Mouse (Mus musculus): ENCODE measurements at regions not wholly inside any gene's neighbourhood (a gene's known extent, or its start where the extent isn't known, plus 50 kb on each side); places are given as distances from the start of the nearest gene placed in this dataset.
"Not testable (repeated sequence)": the region's sequence is repeated elsewhere in the genome, so short reads cannot be mapped to it uniquely, and the experiment has no call there.

GRCm38 (mm10) chr10:120726369-120726768 is 172.5 kb downstream of the Msrb3 start:
- no peak for DNase-seq

GRCm38 (mm10) chr10:120721956-120722532 is 176.9 kb downstream of the Msrb3 start:
- no peak for DNase-seq

DNA sequence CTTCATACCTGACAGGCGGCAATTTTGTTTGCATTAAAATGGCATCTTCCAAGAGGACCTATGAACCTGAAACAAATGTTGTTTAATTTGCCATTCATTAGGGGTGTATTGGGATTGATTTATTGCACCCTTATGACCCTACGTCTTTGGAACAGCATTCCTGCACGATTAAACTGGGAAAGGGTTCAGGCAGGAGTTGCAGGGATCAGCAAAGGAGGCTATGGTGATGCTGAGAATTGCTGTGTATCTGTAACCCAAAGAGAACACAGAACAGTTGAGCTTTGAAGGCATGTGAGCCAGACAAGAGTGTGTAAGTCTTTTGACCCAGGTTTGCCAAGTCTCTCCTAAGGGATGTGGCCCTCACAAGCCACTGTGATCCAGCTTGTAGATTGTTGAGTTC is 177.9 kb downstream of the Msrb3 start:
- DNase-seq: no peak

GRCm38 (mm10) chr10:120720061-120720460 is 178.8 kb downstream of the Msrb3 start:
- DNase-seq: no peak

DNA sequence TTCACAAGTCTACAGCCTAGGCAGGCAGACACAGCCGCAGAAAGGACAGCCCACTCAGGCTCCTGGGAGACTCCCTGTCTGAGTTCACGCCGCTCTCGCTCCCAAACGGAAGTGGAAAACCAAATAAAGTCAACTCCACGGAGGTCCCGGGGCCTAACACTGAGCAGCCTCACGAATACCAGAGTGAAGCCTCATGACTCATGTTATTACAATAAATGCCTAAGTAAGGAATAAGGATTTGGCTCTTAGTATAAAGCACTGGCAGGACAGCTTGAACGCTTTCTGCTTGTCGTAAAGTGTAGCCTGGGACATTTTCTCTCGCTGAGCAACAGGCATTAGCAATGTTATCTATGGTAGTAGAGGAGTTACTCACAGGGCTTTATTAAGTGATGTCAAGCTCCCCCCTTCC is 181.7 kb downstream of the Msrb3 start:
- no peak for DNase-seq

GRCm38 (mm10) chr10:120716391-120716790 is 182.5 kb downstream of the Msrb3 start:
- no peak for DNase-seq

DNA sequence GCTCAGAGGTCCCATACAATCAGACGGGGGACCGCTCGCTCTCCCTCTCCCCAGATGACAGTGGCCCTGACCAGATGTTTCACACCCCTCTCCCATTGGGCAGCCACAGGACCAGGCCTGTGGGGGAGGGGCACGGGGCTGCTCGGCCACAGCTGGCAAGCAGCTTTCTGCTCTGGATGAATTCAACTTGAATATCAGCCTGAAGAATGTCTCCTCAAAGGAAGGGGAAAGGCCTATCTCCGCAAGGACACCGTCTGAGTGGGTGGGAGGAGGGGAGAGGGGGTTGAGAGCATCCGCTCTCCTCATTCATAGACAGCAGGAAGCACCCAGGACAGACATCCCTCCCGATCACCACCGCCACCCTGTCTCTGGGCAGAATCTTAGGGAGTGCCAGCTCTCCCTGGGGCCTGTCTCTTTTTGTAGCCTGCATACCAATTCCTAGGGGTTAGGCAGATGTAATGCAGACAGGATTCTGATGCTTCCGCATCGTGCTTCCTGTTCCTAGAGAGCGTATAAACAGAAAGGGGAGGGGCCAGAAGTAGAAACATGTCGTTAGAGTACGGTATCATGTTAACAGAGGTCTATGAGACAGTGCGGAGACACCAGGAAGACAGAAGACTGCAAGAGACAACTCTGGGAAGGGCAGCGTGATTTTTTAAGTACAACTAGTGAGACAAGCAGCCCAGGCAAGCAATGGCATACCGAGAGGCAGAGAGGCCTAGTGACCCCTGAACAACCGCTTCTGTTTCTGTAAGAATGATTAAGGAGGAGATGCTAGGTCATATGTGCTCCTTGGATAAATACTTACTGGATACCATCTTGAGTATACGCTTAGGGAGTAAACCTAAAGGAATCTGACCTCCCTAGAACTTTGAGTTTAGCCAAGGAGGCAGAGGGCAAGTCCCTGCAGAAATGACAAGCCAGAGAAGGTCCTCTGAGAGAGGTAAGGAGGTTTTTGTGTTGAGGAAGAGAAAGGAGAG is 190.8 kb downstream of the Msrb3 start:
- no peak for DNase-seq

- DNase-seq: no peak
These were observed 192.1 kb downstream of the Msrb3 start for GRCm38 (mm10) chr10:120706684-120707290.

DNA sequence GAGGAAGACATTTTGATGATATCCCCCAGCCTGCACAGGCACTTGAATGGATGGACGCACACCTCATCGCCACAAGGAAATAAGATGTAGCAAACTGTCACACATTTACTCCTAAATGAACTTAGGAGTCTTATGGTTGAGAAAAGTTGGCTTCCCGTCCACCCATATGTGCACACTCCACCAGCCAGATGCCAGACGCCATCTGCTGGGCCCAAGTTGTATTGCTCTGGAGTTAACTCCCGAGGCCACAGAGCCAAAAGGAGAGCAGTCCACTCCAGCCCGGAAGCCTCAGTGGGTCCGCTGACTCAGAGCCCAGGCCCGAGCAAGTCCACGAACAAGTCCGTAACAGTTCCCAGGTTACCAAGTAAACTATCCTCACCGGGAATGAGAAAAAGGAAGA is 197.1 kb downstream of the Msrb3 start:
- peak; percentile 40 for DNase-seq

- no peak for DNase-seq
These were observed 201.5 kb downstream of the Msrb3 start for GRCm38 (mm10) chr10:120697275-120697856.

DNA sequence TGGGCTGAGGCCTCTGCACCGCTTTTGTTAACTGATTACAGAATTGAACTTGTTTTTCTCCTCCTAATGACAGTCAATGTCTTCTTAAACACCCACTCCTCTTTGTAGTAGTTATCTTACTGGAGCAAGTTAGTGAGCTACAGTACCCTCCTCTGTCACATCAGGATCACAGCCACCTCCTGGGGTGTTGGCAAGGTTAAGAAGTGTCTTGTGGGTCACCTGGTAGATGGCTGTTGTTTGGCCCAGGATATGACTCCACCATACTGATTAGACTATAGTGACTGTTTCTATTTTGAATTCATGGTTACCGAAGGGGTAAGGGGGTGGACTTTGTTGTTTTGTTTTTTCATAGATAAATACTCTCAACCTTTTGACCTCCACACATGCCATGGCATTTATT is 202.4 kb downstream of the Msrb3 start:
- no peak for DNase-seq

DNA sequence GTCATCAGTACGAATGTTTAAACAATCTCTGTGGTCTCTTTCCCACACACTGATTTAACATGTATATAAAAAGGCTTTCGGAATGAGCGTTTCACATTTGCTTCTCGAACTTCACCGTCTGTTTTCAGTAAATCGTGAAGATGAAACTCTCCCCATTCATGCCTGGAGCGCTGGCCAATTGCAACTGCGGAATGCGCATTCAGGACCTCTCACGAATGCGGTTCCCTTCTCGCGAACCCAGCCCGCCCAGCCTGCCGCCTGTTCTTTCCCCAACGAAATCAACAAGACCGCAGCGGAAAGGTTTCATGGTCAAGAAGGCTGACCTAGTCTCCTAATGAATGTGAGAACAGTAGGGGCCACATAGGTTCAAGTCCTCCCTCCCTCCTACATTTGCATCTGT is 204.4 kb downstream of the Msrb3 start:
- no peak for DNase-seq

DNA sequence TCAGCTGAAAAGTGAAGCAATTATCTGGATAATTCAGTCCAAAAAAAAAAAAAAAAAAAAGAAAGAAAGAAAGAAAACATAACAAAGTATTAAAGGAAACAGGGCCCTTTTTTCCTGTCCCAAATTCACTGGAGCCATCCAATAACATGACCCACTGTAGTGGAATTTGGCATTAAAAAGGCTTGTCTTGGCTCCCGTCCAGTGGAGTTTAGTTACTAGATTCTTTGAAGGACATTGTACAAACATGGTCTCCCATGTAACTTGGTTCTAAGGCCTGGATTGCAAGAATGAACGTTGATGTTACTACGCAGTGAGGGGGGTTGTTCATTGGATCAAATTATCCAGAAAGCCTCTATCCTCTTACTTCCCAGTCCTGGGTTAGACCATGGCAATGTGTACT is 207.4 kb downstream of the Msrb3 start:
- no peak for DNase-seq

GRCm38 (mm10) chr10:120686123-120686522 is 209.9 kb upstream of the Hmga2 start:
- DNase-seq: no peak

GRCm38 (mm10) chr10:120682021-120682420 is 205.8 kb upstream of the Hmga2 start:
- no peak for DNase-seq

DNA sequence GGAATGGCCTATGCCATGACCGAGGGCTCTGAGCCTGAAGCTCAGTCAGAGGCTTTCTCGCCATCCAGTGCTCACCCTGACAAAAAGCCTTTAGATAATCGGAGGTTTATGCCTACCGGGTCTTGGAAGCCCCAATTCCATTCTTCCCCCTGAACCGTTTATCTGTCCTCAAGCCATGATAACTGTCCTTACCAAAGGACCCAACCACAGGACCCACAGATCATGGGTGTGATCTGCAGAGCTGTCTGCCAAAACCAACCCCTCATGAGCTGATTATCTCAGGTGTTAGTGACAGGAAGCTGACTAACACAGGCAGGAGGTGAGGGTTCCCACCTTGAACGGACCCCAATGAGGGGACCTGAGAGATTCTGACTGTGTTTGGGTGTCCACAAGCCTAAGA is 203.7 kb upstream of the Hmga2 start:
- no peak for DNase-seq

DNA sequence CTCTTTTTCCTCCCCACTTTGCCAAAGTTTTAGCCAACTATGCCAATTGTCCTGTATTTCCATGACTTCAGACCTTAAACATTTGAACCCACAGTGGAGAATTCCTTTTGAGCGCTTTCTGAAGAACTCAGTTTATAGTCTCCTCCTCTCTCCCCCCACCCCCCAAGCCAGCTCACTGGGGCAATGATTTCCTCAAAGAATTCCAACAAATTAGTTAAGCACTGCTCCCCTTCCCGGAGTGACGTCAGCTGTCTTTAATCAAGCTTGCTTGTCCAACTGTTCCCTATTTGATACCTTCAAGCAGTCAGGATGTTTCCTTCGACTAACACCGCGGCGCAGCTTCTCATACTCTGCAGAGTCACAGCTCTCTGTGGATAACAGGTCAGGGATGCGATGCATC is 202.0 kb upstream of the Hmga2 start:
- no peak for DNase-seq

DNA sequence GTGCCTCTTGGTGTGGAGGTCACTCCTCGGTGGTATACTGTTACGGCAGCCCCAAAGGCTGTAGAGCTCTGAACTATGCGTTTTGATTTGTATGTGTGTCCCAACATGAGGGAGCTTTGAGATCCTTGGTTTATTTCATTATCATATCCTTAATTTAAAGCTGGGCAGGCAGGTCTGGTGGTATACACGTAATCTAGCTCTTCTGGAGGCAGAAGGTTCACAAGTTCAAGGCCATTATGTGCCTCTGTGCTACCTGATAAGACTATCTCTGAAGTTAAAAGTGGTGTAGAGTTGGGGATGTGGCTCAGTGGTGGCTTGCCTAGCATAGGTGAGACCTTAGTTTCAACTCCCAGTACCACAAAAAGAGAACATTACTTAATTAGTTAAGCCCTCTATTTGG is 199.1 kb upstream of the Hmga2 start:
- no peak for DNase-seq

DNA sequence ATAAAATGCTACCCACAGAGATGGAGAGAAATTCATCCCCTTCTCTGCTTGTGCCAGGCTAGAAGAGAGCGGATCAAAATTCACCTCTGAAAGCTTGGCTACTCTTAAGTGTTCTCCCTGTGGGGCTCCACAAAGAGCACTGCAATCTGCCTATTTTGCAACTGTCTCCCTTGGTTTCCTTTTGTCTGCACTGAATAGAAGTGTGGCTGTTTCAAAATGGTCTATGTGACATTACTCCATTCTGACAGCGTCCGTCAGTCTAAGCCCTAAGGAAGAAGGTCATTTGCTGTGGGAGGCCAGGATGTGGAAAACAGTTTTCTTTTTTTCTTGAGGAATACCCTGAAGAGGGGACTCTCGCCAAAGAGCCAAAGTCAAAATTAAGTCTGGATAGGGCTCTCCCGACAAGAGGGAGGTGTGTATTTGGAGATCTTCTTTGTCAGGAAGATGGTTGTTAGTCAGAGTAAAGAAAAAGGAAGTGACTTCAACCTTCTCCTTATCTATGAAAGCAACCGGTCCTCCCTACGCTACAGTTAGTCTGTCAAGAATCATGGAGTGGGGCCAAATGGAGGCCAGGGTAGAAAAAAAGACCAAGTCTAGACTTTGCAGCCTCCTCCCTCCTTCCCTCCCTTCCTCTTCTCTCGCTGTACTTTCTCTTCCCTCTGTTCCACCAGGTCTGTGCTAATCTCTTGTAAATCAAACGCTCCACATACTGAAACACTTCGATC is 198.2 kb upstream of the Hmga2 start:
- DNase-seq: no peak

DNA sequence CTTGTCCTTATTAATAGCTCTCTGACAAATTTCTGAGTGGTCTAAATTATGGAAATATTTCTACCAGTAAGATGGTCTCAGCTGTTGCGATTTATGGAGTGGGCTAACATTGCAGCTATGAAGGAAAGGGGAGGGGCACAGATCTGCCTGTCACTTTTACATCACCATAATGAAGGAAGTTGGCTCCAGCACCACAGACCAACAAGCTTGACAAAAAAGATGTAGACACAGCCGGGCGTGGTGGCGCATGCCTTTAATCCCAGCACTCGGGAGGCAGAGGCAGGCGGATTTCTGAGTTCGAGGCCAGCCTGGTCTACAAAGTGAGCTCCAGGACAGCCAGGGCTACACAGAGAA is 191.4 kb upstream of the Hmga2 start:
- DNase-seq: not testable (repeated sequence)

- peak; percentile 22 for DNase-seq
These were observed 190.9 kb upstream of the Hmga2 start for GRCm38 (mm10) chr10:120666985-120667677.

DNA sequence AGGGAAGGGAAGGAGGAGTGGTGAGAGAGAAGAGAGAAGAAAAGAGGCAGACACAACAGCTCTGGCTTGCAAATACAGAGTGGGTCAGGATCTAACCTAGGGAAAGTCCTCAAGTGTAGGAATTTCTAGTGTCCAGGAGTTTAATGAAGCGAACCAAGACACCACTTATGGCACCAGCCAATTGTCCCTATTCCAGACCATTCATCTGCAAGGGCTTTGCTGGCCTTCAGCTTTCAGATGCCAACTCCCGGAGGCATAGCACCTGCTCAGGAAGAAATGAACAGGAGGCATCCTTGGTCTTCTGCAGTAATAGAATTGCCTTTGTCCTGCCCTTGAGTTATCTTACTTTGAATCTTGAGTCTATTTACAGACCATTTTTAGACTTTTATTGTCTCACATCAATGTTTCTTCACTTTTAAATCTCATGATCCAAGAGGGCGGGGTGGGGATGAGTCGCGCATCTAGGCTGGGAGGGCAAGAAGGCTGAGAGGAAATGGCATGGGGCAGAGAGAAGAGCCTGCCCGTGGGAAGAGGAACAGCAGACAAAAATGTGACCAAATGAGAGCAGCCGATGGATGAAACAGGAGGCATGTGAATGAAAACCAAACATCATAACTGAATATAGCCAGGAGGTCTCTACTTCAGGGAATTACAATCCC is 190.1 kb upstream of the Hmga2 start:
- DNase-seq: peak; percentile 47
